Mouse (Mus musculus) hematopoietic multipotent progenitor cell, adult 10-12 weeks (in vitro differentiated cells): Measurements from ENCODE around the gene Anp32b. TPM values are rescaled to one million over a fixed set of nuclear protein-coding genes. Genes with fewer than 3 reads are reported as not detected.

Experiments
- polyA plus RNA-seq: library from polyadenylated mRNA; stranded (reverse); fragments of >175 nt; gene quantifications from 2 replicates; pipeline ENCODE4 v1.2.3, GENCODE M21; 2012; ENCODE audit warnings: low replicate concordance

Gene Anp32b
- 243 and 479 TPM in 2 replicates for polyA plus RNA-seq

GRCm38 (mm10) chr4:46450519-46451131 is at the start of gene Anp32b:
Anp32b (plus strand) TSS chr4:46450902.

GRCm38 (mm10) chr4:46413406-46413805 is 37.3 kb upstream of the Anp32b start, which contains the start of gene Hemgn:
Hemgn (minus strand) TSS chr4:46413506.

GRCm38 (mm10) chr4:46489028-46489925 is 38.6 kb downstream of the Anp32b start, which contains the start of gene Nans:
Nans (plus strand) TSS chr4:46489248.

Other genes with a start within 250 kb of the Anp32b start
- 0.05 TPM in 1 of 2 replicates, not detected in the other for gene Foxe1, start 107.3 kb upstream of the Anp32b start, polyA plus RNA-seq
- gene Trmo, start 61.5 kb upstream of the Anp32b start, polyA plus RNA-seq, result 1.8 and 5.7 TPM in 2 replicates
- gene Hemgn, start 37.4 kb upstream of the Anp32b start, polyA plus RNA-seq, result 0.38 and 14.6 TPM in 2 replicates
- gene Nans, start 38.3 kb downstream of the Anp32b start, polyA plus RNA-seq, result 27.5 and 28.7 TPM in 2 replicates
- 36.9 and 66.7 TPM in 2 replicates for gene Trim14, start 85.2 kb downstream of the Anp32b start, polyA plus RNA-seq
- gene Coro2a, start 151.3 kb downstream of the Anp32b start, polyA plus RNA-seq, result 19.0 and 21.1 TPM in 2 replicates
- 1.6 and 3.6 TPM in 2 replicates for gene Tbc1d2, start 199.3 kb downstream of the Anp32b start, polyA plus RNA-seq